In genomic region chr13:103493567-103493966, GRCm38 (mm10) we compare ENCODE assay signal across 14 mouse cellular contexts.
DNase-seq lines count a peak whose midpoint lies in the region; ATAC-seq and TF ChIP-seq lines count a peak whose summit lies in the region.
"Had no signal": no experiment of that assay in that cellular context is flagged by ENCODE, and none has a peak within 500 bp of the region (broad histone marks: within the 10 kb centered on the region; RNA-seq: fewer than 3 reads in every experiment).

No protein-coding gene starts in this region.

- no peaks in the 10 kb centered on the region for H3K9me3 ChIP-seq in lung, embryonic 14.5 days (ENCODE audit: low read depth, low read length)
- no peaks in the 10 kb centered on the region for H3K9me3 ChIP-seq in heart, embryonic 15.5 days (replicated peaks)
- H3K9me3 ChIP-seq: liver, embryonic 13.5 days had no signal

- H3K9ac ChIP-seq in lung, embryonic 14.5 days, result no peak overlapping the region
- H3K9ac ChIP-seq in heart, embryonic 15.5 days, result no peak overlapping the region
- H3K9ac ChIP-seq: liver, embryonic 13.5 days had no signal

- no peak for TF ChIP-seq POLR2A in lung, adult 2 months (IDR thresholded peaks at IDR 0.05; ENCODE audit: borderline replicate concordance, extremely low read depth, low read depth, low read length)

- no peak overlapping the region for H3K4me3 ChIP-seq in lung, embryonic 14.5 days (ENCODE audit: low read depth, low read length)
- H3K4me3 ChIP-seq in lung, adult 2 months (replicated peaks; ENCODE audit: extremely low read depth, low read depth, low read length), result no peak overlapping the region
- H3K4me3 ChIP-seq in heart, embryonic 15.5 days, result no peak overlapping the region
- H3K4me3 ChIP-seq: left cerebral cortex, adult 2 months; liver, embryonic 13.5 days had no signal

- peak; percentile 91 for DNase-seq in heart, adult 11 months
- no peak for DNase-seq in heart, adult 8-10 months (ENCODE audit: low spot score)
- peak; percentile 5 for DNase-seq in lung, embryonic 14.5 days
- DNase-seq in lung, adult 2 months, result no peak
- peak; percentile 72 for DNase-seq in adrenal gland, postnatal 10 days
- DNase-seq in layer of hippocampus, postnatal 14 days (ENCODE audit: low spot score in 2 of 2), result no peak
- no peak for DNase-seq in adipocyte (ENCODE audit: low spot score)
- DNase-seq: cerebellum, postnatal 10 days; kidney, postnatal 36 days; liver, embryonic 13.5 days had no signal

- no peak for TF ChIP-seq CTCF in lung, embryonic 14.5 days (IDR thresholded peaks at IDR 0.05; ENCODE audit: low read depth)
- TF ChIP-seq CTCF in lung, adult 2 months (IDR thresholded peaks at IDR 0.05; ENCODE audit: insufficient read depth, low read length), result no peak

- H3K27me3 ChIP-seq in lung, embryonic 14.5 days (ENCODE audit: insufficient read depth, low read length), result no peaks in the 10 kb centered on the region
- no peaks in the 10 kb centered on the region for H3K27me3 ChIP-seq in heart, embryonic 15.5 days
- H3K27me3 ChIP-seq: liver, embryonic 13.5 days had no signal

- WGBS in lung, embryonic 14.5 days, result 44% methylated on average over 7 of the region's 7 CpGs
- WGBS in lung, adult 2 months, result 45% methylated on average over 7 of the region's 7 CpGs
- WGBS in heart, embryonic 15.5 days, result 21% methylated on average over 7 of the region's 7 CpGs

- H3K36me3 ChIP-seq in lung, embryonic 14.5 days (ENCODE audit: insufficient read depth), result no peaks in the 10 kb centered on the region
- no peaks in the 10 kb centered on the region for H3K36me3 ChIP-seq in heart, embryonic 15.5 days
- H3K36me3 ChIP-seq: liver, embryonic 13.5 days had no signal

- ATAC-seq in lung, embryonic 14.5 days (ENCODE audit: insufficient read depth), result peak; percentile 60; the same call in 1 of the 2 replicates
- ATAC-seq in heart, embryonic 15.5 days (replicated peaks; ENCODE audit: insufficient number of reproducible peaks, insufficient read depth, low FRiP score, low read depth), result peak; percentile 47; the same call in 1 of the 2 replicates
- ATAC-seq: inflammation-experienced regulatory T-cells, adult 6 months had no signal

- H3K27ac ChIP-seq in lung, embryonic 14.5 days (ENCODE audit: low read depth), result no peak overlapping the region
- H3K27ac ChIP-seq in heart, embryonic 15.5 days, result 0 out of 2 replicates have a peak overlapping the region, but pooled peaks have one; percentile 22
- H3K27ac ChIP-seq: left cerebral cortex, adult 2 months; liver, embryonic 13.5 days had no signal

- no peak overlapping the region for H3K4me2 ChIP-seq in lung, embryonic 14.5 days
- H3K4me2 ChIP-seq in heart, embryonic 15.5 days, result no peak overlapping the region
- H3K4me2 ChIP-seq: liver, embryonic 13.5 days; midbrain, embryonic 11.5 days had no signal

- no peaks in the 10 kb centered on the region for H3K4me1 ChIP-seq in lung, embryonic 14.5 days (ENCODE audit: insufficient read depth)
- H3K4me1 ChIP-seq in lung, adult 2 months (ENCODE audit: control insufficient read depth, insufficient read depth, low read length), result no peaks in the 10 kb centered on the region
- peaks cover 10% of the 10 kb centered on the region for H3K4me1 ChIP-seq in heart, embryonic 15.5 days (replicated peaks)
- H3K4me1 ChIP-seq: liver, embryonic 13.5 days had no signal

Comparison
In these comparisons a context has a peak if more than half of its experiments do, and no peak if none do; other contexts are left out.
1. DNase-seq: peak in heart, adult 11 months (single experiment), lung, embryonic 14.5 days (single experiment) and adrenal gland, postnatal 10 days (single experiment); none in heart, adult 8-10 months (single experiment), lung, adult 2 months (single experiment), layer of hippocampus, postnatal 14 days (0 of 2) and adipocyte (single experiment).